Mouse (Mus musculus): ENCODE measurements around the gene Tbrg4. TPM values are rescaled to one million over a fixed set of nuclear protein-coding genes. Genes with fewer than 3 reads are reported as not detected.
A peak's percentile ranks its signal among the peaks of the same experiment; 100 is the strongest.

Gene Tbrg4
- total and polyA plus RNA-seq, 3 experiments, result 192 to 756 (median 278) TPM

GRCm38 (mm10) chr11:6603887-6604603 lies 21.8 kb downstream of the Tbrg4 start:
- Histone ChIP-seq H3K27ac (ENCODE audit: control insufficient read depth, low read depth, low read length) (no peak overlapping the region), H3K79me2 (ENCODE audit: control insufficient read depth, insufficient read depth, low read length, poor library complexity) (no peaks in the 10 kb centered on the region), H3K4me1 (ENCODE audit: control insufficient read depth in 1 of 2, insufficient read depth in 2 of 2, low read length in 2 of 2) (peaks cover 0 to 12% of the 10 kb centered on the region in 2 experiments; a peak in 2 of 4 replicates), H3K4me3 (ENCODE audit: control insufficient read depth in 1 of 2, insufficient read depth in 1 of 2, low read depth in 2 of 2, low read length in 2 of 2) (no peak overlapping the region), H3K36me3 (ENCODE audit: control insufficient read depth in 1 of 2, insufficient read depth in 2 of 2, low read length in 2 of 2) (no peaks in the 10 kb centered on the region), H3K9ac (ENCODE audit: control insufficient read depth, low read depth, low read length, poor library complexity, severe bottlenecking) (peak overlapping the region; percentile 0; the same call in 1 of the 2 replicates), H3K9me3 (replicated peaks; ENCODE audit: insufficient read depth, low read length) (no peaks in the 10 kb centered on the region), H3K27me3 (ENCODE audit: control insufficient read depth in 1 of 2, insufficient read depth in 2 of 2, low read length in 2 of 2) (no peaks in the 10 kb centered on the region)
- TF ChIP-seq USF2 (IDR thresholded peaks at IDR 0.05; ENCODE audit: borderline replicate concordance in 1 of 2, insufficient read depth in 1 of 2, low read depth in 1 of 2, low read length in 2 of 2) (no peak), MXI1 (IDR thresholded peaks at IDR 0.05; ENCODE audit: low read depth, low read length) (0 out of 2 replicates have a peak, but pooled peaks have one; percentile 32)
- peak; percentile 76 for DNase-seq (ENCODE audit: low read depth, low spot score)

- no peak overlapping the region for H3K9ac ChIP-seq (ENCODE audit: control insufficient read depth, low read depth, low read length, poor library complexity, severe bottlenecking)
- peaks cover 0 to 12% of the 10 kb centered on the region in 2 experiments; a peak in 2 of 4 replicates for H3K4me1 ChIP-seq (ENCODE audit: control insufficient read depth in 1 of 2, insufficient read depth in 2 of 2, low read length in 2 of 2)
- H3K27me3 ChIP-seq (ENCODE audit: control insufficient read depth in 1 of 2, insufficient read depth in 2 of 2, low read length in 2 of 2), result no peaks in the 10 kb centered on the region
Observed at GRCm38 (mm10) chr11:6603224-6603623, 22.6 kb downstream of the Tbrg4 start.

GRCm38 (mm10) chr11:6602662-6603061 lies 23.2 kb downstream of the Tbrg4 start:
- Histone ChIP-seq H3K27me3 (ENCODE audit: control insufficient read depth in 1 of 2, insufficient read depth in 2 of 2, low read length in 2 of 2) (no peaks in the 10 kb centered on the region), H3K36me3 (ENCODE audit: control insufficient read depth in 1 of 2, insufficient read depth in 2 of 2, low read length in 2 of 2) (no peaks in the 10 kb centered on the region), H3K9me3 (replicated peaks; ENCODE audit: insufficient read depth, low read length) (no peaks in the 10 kb centered on the region), H3K27ac (ENCODE audit: control insufficient read depth, low read depth, low read length) (no peak overlapping the region), H3K4me1 (ENCODE audit: control insufficient read depth in 1 of 2, insufficient read depth in 2 of 2, low read length in 2 of 2) (peaks cover 0 to 12% of the 10 kb centered on the region in 2 experiments; a peak in 2 of 4 replicates), H3K79me2 (ENCODE audit: control insufficient read depth, insufficient read depth, low read length, poor library complexity) (no peaks in the 10 kb centered on the region), H3K9ac (ENCODE audit: control insufficient read depth, low read depth, low read length, poor library complexity, severe bottlenecking) (no peak overlapping the region), H3K4me3 (ENCODE audit: control insufficient read depth in 1 of 2, insufficient read depth in 1 of 2, low read depth in 2 of 2, low read length in 2 of 2) (no peak overlapping the region)
- no peak for DNase-seq (ENCODE audit: low read depth, low spot score)
- TF ChIP-seq CHD2 (IDR thresholded peaks at IDR 0.05; ENCODE audit: low read length) (no peak), TBP (IDR thresholded peaks at IDR 0.05; ENCODE audit: low read depth, low read length) (no peak), CHD1 (IDR thresholded peaks at IDR 0.05; ENCODE audit: low read depth, low read length) (no peak), NELFE (IDR thresholded peaks at IDR 0.05; ENCODE audit: low read depth, low read length) (no peak), MXI1 (IDR thresholded peaks at IDR 0.05; ENCODE audit: low read depth, low read length) (no peak), RAD21 (IDR thresholded peaks at IDR 0.05; ENCODE audit: low read depth, low read length) (no peak), HCFC1 (IDR thresholded peaks at IDR 0.05; ENCODE audit: low read depth, low read length) (no peak), RCOR1 (IDR thresholded peaks at IDR 0.05; ENCODE audit: low read depth, low read length) (no peak)

More at GRCm38 (mm10) chr11:6603224-6603623, 22.6 kb downstream of the Tbrg4 start:
- TF ChIP-seq HCFC1 (IDR thresholded peaks at IDR 0.05; ENCODE audit: low read depth, low read length) (no peak), USF1 (IDR thresholded peaks at IDR 0.05; ENCODE audit: low read depth, low read length) (no peak), MEF2A (IDR thresholded peaks at IDR 0.05; ENCODE audit: extremely low read depth, insufficient replicate concordance, low read depth, low read length, poor library complexity, severe bottlenecking) (no peak), TBP (IDR thresholded peaks at IDR 0.05; ENCODE audit: low read depth, low read length) (no peak), SIN3A (IDR thresholded peaks at IDR 0.05; ENCODE audit: low read length) (no peak), UBTF (IDR thresholded peaks at IDR 0.05; ENCODE audit: borderline replicate concordance, insufficient read depth, low read depth, low read length) (no peak), CTCF (IDR thresholded peaks at IDR 0.05 in 2 of 3, conservative IDR thresholded peaks at IDR 0.05 in 1 of 3; ENCODE audit: control insufficient read depth in 1 of 3, insufficient read depth in 1 of 3, low read depth in 2 of 3, low read length in 3 of 3, poor library complexity in 1 of 3, severe bottlenecking in 1 of 3) (no peak), MXI1 (IDR thresholded peaks at IDR 0.05; ENCODE audit: low read depth, low read length) (no peak), TCF12 (IDR thresholded peaks at IDR 0.05; ENCODE audit: low read depth, low read length) (no peak)
- H3K9me3 ChIP-seq (replicated peaks; ENCODE audit: insufficient read depth, low read length), result no peaks in the 10 kb centered on the region
- no peak overlapping the region for H3K27ac ChIP-seq (ENCODE audit: control insufficient read depth, low read depth, low read length)
- no peak overlapping the region for H3K4me3 ChIP-seq (ENCODE audit: control insufficient read depth in 1 of 2, insufficient read depth in 1 of 2, low read depth in 2 of 2, low read length in 2 of 2)
- H3K79me2 ChIP-seq (ENCODE audit: control insufficient read depth, insufficient read depth, low read length, poor library complexity), result no peaks in the 10 kb centered on the region
- DNase-seq (ENCODE audit: low read depth, low spot score), result no peak
- H3K36me3 ChIP-seq (ENCODE audit: control insufficient read depth in 1 of 2, insufficient read depth in 2 of 2, low read length in 2 of 2), result no peaks in the 10 kb centered on the region
